Mouse (Mus musculus) CD4-positive, CD25-positive, alpha-beta regulatory T cell, adult 2 months (primary cell): ENCODE measurements at regions not wholly inside any gene's neighbourhood (a gene's known extent, or its start where the extent isn't known, plus 50 kb on each side); places are given as distances from the start of the nearest gene placed in this dataset.

ENCODE experiments used
- DNase-seq: peaks from one replicate; pipeline ENCODE4 v3.0.0-alpha.2; 2012; ENCODE audit warnings: low read depth, low spot score

DNA sequence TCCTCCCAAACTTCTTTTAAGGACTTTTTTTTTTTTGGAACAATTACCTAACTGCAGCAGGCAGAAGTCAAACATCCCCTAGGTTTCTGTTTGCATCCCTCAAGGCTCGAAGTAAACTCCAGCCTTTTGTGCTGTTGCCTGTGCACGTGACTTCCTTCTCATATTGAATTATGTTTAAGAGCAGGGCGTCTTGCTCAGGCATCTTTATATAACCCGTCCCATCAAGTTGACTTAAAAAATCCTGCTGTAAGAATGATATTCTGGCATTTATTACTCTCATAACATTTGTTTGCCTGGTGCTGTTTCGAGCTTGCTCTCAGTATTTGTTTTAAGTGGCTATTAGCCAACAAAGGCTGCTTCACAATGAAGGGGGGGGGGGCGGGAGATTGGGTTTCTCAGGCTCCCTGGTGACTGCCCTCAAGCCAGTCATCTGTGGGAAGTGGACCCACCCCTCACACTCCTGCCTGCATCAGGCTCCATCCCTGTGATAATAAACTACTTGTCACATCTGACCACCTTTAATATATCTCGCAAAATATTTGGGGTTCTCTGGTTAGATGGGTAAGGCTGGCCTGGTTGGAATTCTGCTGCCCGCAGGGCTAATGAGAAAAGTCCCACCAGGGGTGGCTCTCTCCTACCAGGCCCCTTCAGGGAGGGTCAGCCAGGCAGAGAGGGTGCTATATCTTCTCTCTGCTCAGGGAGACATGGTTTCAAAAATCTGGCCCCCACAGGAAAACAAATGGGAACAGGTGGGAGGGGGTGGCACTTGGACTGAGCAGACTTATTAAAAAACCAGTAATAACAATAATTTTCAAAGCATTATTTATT, 277.1 kb upstream of the Atp5g3 start:
- no peak for DNase-seq

DNA sequence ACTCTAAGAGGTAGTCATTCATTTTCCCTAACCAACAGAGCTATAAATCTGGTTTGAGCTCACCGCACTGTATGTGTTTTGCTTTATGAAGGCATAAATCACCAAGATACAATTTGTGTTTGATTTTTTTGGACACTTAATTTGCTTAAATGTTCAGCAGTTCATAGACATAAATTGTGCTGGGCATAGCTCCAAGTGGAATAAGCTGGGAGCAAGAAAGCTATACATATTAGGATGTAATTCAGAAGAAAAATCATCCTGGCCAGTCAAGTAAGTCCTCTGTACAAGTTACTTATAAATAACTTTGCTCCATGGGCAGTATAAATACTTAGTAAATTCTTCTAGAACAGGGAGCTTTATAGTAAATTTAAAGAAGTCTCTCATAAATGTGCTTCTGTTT, 267.0 kb upstream of the Atp5g3 start:
- no peak for DNase-seq

DNA sequence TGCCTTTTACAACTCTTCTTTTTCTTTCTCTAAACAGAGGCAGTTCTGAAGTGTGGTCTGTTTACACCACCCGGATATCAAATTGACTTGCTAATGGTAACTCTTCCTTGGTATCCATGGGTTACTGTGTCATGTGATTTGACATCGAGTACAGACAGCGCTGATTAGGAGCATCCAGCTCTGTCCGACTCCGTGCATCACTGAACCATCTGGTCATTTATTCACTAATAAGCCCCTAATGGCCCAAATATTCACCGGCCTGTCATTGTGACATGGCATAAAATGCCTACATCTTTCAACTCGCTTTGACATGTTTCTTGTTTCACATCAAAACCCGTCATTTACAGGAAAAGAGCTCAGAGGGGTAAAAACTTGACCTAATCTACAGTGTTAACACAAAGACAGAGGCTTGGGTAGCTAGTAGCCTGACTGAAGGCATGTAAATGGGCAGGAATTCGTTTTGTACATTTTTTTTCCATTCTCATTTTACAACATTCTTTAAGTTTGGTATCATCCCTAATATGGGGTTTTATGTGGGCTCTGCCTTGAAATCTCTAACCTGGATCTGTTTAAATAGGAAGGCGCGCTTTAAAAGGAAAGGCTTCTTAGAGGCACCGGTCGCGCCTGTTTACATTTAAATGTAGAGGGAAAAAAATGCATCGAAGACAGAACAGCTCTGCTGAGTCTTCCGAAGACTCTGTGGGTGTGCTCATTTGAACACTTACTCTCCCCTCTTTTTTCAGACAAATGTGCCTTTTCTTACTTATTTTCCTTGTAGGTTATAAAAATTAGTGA, 257.8 kb upstream of the Atp5g3 start:
- no peak for DNase-seq

DNA sequence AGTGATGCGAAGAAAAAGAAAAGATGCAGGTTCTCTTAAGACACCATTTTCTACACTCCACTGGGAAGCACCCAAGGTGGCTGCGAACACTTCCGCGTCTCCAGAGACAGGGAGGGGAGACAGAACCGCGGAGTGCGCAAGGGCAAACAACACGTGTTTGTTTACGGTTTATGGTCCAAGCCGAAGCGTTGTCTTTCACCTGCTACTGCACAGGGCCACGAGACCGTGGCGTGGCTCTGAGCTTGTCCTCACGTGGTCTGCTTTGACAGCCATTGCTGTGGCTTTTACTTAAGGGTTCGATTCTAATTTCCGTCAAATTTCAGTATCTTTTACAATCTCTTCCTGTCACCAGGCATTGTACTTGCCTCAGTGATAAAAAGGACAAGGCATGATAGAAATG, 257.2 kb upstream of the Atp5g3 start:
- no peak for DNase-seq

DNA sequence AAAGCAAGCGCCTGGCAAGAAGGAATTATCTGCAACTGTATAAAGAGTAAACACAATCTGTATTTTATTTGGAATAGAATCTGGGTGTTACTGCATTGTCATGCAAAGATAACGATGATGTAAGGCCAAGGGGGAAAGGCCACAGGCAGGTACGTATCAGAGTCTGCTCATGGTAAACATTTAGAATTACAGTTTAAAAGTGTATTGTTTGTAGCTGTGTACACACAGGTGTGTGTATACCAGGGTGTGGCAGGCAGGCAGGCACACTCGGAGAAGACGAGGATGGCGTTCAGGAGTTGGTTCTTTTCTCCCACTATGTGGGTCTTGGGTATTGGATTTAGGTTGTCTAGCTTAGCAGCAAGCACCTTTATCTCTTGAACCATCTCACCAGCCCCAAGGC, 242.9 kb upstream of the Atp5g3 start:
- no peak for DNase-seq

DNA sequence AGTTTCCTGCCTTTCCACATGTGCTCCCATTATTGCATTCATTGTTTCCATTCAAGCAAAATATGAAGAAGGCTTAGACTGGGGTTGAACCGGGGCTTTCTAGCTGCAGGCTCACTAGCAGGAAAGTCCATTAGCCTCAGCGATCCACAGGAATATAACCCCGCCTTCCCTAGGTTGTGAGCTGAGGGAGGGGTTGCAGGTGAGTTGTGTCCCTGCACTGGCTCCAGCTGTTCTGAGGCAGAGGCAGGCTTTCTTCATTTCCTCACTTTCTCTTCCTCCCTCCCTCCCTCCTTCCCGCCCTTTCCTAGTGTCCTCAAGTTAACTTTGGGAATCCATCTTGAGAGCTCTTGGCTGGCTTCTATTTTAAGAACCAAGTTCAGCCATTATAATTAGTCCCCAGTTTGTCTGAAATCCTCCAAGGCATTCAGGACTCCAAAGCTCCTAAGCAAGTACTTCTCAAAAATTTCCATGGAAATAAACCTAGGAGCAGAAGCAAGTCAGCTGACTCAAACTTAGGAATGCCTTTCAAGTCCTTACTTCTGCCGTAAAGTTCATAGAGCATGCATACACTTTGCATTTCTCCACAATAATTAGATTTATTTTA, 242.2 kb upstream of the Atp5g3 start:
- DNase-seq = no peak

DNA sequence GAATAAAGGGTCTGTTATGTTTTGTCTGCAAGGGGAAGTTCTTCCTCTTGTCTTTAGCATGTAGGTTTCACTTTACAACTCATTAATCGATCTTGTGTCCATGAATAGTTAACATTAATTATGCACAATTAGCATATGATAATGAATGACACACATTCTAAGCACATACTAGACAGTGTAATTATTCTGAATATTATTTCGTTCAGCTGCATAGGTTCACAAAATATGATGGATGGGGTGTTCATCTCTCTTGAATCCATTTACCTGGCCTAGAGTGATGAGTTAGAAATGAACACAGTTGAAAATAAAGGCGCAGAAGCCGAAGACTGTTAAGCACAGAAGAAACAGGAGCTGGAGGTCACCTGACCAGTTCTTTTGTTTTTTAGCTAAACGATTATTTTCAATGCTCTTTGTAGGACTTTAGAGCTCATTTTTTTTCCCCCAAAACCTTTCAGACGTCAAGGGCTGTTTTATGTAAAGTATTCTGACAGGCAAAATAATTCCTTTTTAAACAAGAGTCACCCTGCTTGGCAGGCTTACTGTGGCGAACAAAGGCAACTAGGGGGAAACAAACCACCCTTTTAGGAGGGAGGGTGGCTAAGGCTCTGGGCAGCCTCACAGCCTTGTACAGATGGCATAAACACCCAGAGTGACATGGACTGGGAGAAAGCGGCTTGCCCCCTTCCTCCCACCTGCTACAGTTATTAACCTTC, 241.6 kb upstream of the Atp5g3 start:
- no peak for DNase-seq

DNA sequence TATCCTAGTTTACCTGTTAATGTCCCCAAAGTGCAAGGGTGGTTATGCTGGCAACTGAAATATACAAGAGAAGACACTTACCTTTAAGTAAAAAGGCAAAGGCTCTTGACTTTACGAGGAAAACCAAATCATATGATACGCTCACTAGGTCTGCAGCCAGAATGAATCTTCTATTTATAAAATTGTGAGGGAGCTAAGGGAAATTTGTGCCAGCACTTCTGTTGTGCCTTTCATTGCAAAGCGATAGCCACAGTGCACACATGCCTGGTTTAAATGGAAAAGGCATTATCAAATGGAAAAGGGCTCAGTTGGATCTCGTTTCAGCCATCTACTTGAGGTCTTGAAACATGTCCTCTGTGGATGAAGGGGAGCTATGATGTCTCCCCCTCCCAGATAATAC, 236.1 kb upstream of the Atp5g3 start:
- DNase-seq = no peak

DNA sequence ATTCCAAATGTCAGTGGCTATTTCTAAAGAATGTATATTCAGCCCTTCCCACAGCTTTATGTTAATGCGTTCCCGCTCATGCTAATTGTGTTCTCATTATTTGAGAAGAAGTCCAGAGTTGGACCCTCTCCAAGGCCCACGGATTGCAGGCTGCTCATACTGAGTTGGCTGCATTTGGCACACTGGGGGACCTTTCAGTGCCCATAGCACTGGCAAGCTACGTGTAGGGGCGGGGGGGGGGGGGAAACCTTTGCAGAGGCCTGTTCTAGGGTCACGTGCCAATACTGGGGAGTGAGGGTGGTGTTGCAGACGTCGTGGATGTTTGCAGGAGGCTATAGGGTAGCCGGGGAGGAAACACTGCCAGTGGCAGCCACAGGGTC, 225.5 kb upstream of the Atp5g3 start:
- no peak for DNase-seq

DNA sequence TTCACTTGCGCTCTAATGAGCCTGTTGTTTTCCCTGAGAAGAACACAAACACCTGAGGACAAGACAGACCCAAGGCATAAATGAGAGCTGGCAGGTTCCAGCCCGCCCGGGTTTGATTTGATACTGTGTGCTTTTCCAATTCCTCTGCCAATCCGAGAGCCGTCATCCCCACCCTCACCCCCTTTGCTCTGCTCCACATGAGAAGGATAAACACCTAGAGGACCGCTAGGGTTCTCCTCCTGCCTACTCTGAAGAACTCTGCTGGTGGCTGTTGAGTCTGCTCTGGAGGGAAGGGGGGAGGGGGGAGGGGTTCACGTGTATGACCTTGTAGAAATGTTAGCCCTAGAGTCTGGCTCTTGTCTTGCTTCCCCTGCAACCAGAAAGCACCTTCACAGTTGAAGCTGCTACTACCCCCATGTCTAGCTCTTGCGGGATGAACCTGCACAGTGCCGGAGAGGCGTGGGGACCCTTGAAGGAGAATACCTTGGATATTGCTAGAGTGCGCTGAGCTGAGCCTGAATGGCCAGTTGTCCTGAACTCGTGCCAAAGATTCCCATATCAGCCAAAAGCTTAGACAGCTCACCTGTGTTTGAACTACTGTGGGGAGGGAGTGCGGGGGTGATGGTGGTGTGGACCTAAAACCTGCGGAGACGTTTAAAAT, 225.0 kb upstream of the Atp5g3 start:
- DNase-seq = no peak

DNA sequence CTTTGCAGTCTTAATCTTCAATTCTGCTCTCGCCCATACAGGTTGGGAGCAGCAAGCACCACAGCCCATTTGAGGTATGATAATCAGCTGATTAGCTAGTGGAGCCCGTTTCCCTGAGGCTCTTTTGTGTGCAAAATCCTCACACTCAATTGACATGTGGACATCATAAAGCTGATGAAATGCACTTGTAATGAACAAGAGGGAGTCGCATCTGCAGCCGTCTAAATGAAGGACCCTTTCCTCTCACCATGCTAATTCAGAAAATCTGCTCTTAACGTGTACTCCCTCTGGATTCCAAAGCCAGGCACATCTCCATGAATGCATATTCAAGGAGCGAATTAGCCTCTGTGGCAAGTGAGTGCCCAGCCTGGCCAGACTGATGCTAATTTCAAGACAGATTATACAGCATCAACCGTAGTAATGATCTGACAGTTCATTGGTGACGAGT, 219.0 kb upstream of the Atp5g3 start:
- DNase-seq = no peak

DNA sequence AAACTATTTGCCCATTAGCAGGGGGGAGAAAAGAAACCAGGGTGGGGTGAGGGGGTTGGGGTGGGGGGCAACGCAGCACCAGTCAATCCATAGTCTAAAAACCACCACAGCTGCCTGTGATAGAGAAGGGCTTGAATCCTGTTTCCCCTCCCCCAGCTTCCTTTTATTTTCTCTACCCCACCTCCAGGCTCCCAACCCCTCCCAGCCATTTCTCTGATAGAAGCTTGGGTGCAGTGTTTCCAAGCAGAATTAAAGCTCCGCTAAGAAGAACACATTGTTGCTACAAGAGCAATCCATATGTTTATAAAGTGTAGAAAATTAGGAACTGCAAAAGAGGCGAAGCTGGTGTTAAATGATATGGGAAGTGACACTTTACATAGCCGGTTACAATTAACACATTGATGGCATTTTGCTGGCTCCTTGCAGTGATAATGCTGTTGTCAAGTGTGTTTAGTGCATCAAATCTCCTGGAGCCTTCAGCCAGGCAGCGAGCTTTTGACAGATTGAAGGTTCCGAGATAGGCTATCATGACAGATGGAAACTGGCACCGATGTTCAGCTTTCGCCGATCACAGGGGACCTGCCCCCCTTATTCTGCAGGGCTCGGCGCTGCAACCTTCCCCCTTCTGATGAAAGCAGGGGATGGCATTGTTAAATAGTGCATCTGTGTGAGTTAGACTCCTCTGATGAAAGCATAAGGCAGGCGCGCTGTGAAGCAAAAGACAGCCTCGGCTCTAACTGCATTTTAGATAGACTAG, 217.8 kb upstream of the Atp5g3 start:
- DNase-seq = no peak

DNA sequence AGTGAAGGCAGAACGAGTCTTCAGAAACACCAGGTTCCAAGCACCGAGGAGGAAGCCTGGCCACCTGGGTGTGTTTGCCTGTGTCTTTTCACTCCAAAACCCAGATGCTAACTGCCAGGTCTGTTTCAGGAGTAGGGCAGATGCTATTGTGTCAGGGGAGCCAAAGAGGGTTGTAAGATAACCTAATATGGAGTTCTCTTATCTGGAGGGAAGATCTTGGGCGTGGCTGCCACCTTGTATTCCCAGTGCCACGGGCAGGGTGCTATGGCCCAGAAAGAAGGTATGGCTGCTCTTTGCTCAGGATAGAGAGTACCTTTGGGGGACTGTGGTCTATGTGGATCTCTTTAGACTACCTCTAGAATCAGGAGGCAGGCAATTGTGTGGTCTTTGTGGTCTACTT, 216.0 kb upstream of the Atp5g3 start:
- DNase-seq = no peak

DNA sequence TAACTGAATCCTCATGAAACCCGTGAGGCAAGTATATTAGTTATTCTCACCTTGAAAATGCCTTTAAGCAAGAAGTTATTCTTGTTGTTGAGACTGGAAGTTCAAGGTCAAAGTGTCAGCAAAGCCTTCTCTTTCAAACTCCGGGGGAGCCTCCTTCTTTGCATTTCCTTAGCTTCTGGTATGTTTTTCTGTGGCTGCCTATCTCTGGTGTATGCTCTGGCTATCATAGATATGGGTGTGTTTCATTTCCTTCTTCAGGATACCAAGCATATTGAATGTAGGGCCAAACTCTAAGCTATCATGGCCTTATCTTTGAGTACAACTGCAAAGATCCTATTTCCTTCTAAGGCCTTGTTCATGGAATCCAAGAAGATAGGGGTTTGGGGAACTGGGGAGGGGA, 213.1 kb upstream of the Atp5g3 start:
- no peak for DNase-seq

DNA sequence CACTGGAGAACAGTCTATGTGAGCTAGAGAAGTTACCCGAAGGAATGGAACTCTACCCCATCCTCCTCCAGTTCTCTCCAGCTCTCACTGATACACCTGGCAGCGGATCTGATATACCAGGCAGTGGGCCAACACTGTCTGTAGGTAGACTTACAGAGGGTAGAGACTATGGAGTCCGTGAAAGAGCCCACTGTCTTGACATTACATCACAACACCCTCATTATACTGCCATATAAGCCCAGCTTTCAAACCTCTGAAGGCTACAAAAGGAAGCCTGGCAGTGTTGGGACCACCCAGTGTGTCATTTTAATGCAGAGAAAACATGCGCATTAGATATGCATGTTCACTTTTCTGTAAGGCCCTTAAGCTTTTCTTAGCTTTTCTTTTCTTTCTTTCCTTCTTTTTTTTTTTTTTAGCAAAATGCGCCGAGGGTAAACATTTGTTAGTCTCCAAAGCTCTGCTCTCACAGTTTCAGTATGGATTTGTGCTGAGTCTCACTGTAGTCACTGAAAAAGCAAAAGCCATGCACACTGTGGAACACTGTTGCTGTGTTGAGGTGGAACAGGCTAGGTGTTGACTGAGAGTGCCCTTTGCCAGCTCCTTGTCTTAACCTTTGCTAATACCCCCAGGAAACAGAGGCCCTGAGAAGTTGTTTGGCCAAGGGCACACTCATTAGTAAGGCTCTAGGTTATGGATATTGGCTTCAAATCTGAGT, 212.4 kb upstream of the Atp5g3 start:
- no peak for DNase-seq

DNA sequence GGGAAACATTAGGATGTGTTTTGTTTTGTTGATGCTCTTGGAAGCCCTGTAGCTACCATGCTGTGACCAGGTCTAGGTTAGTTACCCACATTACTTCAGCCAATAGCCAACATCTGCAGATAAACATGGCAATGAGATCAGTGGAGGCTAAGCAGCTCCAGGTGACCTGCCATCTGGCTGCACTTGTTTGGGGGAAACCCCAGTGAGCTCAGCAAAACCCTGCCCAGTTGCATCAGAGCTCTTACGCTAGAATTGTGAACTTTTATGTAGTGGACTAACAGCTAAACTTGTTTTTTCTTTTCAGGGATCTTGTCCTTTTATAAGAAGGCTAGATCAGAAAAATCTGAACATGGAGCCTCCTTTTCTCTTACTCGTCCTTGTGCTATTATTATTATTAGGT, 211.8 kb upstream of the Atp5g3 start:
- DNase-seq = no peak

DNA sequence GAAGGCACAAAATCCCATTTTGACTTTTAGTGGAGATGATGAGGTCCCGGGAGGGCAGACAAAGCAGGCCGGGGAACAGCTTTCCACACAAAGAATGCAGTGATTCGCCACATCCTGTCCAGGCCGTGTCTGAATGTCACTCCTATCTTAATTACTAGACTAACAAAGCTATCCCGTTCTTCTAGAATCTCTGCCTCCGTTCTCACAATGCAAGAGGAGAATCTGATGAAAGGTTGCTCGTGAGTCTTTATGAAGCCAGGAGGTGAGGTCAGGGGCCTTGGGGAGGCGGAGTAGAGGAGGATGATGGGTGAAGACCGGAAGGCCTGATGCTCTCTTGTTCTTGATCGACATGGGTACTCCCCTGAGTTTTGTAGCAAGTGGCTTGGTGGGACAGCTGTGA, 208.9 kb upstream of the Atp5g3 start:
- DNase-seq = no peak

DNA sequence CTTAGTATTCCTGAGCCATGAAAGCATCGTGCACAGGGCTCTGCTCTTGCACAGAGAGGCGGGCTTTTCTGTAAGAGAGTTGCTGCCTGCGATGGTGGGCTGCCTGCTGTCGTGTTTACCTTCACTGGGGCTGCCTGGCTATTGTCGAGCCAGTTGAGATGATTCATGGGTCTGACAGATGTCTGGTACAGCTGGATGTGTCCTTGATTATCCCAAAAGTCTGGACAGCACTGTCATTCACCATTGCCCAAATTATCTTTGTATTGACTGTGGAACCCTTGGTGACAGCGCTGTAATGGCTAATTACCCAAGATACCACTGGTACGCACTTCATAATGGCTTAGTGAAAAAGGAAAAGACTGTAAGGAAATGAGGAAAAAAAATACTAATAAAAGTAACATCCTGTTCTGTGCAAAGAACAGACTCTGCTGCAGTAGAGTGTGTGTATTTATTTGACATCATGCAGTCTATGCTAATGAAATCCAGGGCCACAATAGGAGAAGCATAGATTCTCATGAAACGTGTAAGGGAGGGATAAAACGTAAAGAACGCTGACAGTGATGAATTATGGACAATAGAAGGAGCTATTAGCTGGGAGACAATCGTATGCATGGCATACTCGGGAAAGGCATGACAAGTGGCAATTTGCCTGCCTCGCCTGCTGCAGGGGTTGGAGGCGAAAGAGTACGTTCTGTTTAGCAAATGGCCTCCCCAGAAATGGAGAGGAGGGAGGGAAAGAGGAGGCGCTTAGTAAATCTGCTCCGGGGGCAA, 208.2 kb upstream of the Atp5g3 start:
- no peak for DNase-seq

DNA sequence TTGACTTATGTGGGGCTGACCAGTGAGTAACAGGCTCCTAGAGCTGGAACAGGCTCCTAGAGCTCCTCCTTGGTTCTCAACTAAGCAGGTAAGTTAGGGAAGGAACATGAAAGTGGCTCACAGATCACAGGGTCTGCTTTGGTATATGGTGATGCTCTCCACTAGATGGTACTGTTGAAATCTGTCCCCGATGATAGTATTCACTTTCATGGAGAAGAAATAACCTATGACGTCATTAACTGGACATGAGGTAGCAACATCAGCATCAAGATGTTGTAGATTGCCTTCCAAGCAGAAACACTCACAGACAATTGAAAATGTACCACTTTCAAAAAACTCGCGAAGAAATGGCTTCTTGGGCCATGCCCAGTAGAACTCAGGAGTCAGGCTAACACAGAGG, 195.3 kb upstream of the Atp5g3 start:
- no peak for DNase-seq
